Mouse (Mus musculus) embryonic facial prominence, embryonic 11.5 days (tissue): ENCODE measurements around the gene Wfdc13. TPM values are rescaled to one million over a fixed set of nuclear protein-coding genes. Genes with fewer than 3 reads are reported as not detected.

Experiments used
- ATAC-seq: fragments of 200-750 bp; cut with Nextera tagmentation; replicated peaks from 2 replicates; pipeline ENCODE4 v1.8.0; 2017; ENCODE audit warnings: low read depth; ENCODE audit not compliant: insufficient number of reproducible peaks, low FRiP score, low TSS enrichment
- DNase-seq: peaks from one replicate; pipeline ENCODE4 v3.0.0-alpha.2; 2015; ENCODE audit warnings: low spot score
- H3K27ac ChIP-seq: fragments of 300-500 bp; sonication (generic); replicated peaks from 2 replicates; pipeline ENCODE4 v1.5.1; 2014; ENCODE audit warnings: mild to moderate bottlenecking, low read depth, low read length, control low read depth
- H3K27me3 ChIP-seq: fragments of 300-500 bp; sonication (generic); 2 replicates; pipeline ENCODE4 v1.6.1; 2014; ENCODE audit warnings: mild to moderate bottlenecking, low read length, moderate library complexity, mixed read lengths; ENCODE audit not compliant: control insufficient read depth, insufficient read depth
- H3K36me3 ChIP-seq: fragments of 300-500 bp; sonication (generic); replicated peaks from 2 replicates; pipeline ENCODE4 v1.6.1; 2014; ENCODE audit warnings: low read depth, mild to moderate bottlenecking, low read length, moderate library complexity, mixed read lengths; ENCODE audit not compliant: control insufficient read depth, insufficient read depth
- H3K4me1 ChIP-seq: fragments of 300-500 bp; sonication (generic); 2 replicates; pipeline ENCODE4 v1.6.1; 2014; ENCODE audit warnings: low read length, mixed read lengths; ENCODE audit not compliant: control insufficient read depth, insufficient read depth
- H3K4me2 ChIP-seq: fragments of 300-500 bp; sonication (generic); 2 replicates; pipeline ENCODE4 v1.6.1; 2014; ENCODE audit warnings: low read depth, mild to moderate bottlenecking, control low read depth, low read length, moderate library complexity
- H3K4me3 ChIP-seq: fragments of 300-500 bp; sonication (generic); 2 replicates; pipeline ENCODE4 v1.5.1; 2014; ENCODE audit warnings: low read depth, low read length, control low read depth
- H3K9ac ChIP-seq: fragments of 300-500 bp; sonication (generic); replicated peaks from 2 replicates; pipeline ENCODE4 v1.6.1; 2014; ENCODE audit warnings: mild to moderate bottlenecking, control low read depth, low read length
- H3K9me3 ChIP-seq: fragments of 300-500 bp; sonication (generic); replicated peaks from 2 replicates; pipeline ENCODE4 v1.6.1; 2016; ENCODE audit warnings: mild to moderate bottlenecking, low read length, inconsistent platforms, mixed read lengths; ENCODE audit not compliant: control insufficient read depth
- WGBS: fragments of 180-500 bp; shearing (Covaris S2); extraction: QIAGEN DNeasy Blood & Tissue Kit; methylation state at CpG from one replicate; pipeline ENCODE4 v1.1.7; 2014; 5-methylcytosine and 5-hydroxymethylcytosine counted together
- polyA plus RNA-seq: library from polyadenylated mRNA; unstranded; fragments of >200 nt; fragmentation: Nextera tagmentation; extraction: Ambion mirVana; gene quantifications from 2 replicates; pipeline ENCODE4 v1.2.1, GENCODE M21; 2014

The Wfdc13 gene
- polyA plus RNA-seq, 1 experiment from 2014 or later: not detected

DNA sequence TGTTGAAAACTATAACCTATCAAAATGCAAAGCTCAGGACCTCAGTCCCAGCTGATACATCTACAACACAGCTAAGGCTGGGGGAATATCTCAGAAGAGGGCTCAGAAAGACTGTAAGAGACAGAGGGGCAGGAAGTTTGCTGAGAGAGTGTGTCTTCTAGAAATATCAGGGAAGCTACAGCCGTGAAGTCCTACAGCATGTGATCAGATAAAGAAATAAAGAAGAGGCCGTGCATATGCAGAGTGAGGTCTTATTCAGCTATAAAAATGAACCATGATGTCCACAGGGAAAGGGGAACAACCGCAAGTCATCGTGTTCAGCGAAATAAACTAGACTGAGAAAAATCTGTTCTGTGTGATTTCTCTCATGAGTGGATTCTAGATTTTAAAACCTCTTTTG lies 14.6 kb upstream of the Wfdc13 start:
- H3K9me3 ChIP-seq: no peaks in the 10 kb centered on the region
- H3K9ac ChIP-seq: no peak overlapping the region
- no peaks in the 10 kb centered on the region for H3K4me1 ChIP-seq
- 85% methylated on average over 5 of the region's 5 CpGs for WGBS
- no peak for DNase-seq
- no peak overlapping the region for H3K27ac ChIP-seq
- no peaks in the 10 kb centered on the region for H3K27me3 ChIP-seq
- H3K4me3 ChIP-seq: no peak overlapping the region
- no peak for ATAC-seq
- H3K36me3 ChIP-seq: no peaks in the 10 kb centered on the region
- no peak overlapping the region for H3K4me2 ChIP-seq

DNA sequence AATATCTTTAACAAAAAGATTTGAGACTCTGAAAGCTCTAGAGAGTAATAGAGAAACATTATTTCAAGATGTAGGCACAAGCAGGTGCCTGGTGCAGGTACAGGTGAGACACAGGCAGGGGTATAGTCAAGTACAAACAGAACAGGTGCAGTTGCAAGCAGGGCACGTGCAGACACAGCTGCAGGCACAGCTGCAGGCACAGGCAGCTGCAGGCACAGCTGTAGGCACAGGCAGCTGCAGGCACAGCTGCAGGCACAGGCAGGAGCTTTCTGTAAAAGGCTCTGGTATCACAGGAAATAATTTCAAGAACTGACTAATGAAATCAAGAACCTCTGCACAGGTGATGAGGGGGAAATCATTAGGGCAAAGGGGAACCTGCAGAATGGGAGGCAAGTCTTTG lies 14.0 kb upstream of the Wfdc13 start:
- Histone ChIP-seq H3K27me3 (no peaks in the 10 kb centered on the region), H3K9me3 (no peaks in the 10 kb centered on the region), H3K4me1 (no peaks in the 10 kb centered on the region), H3K36me3 (no peaks in the 10 kb centered on the region), H3K27ac (no peak overlapping the region), H3K4me3 (no peak overlapping the region), H3K4me2 (no peak overlapping the region), H3K9ac (no peak overlapping the region)
- ATAC-seq: no peak
- DNase-seq: no peak
- WGBS: 19% methylated on average over 1 of the region's 1 CpGs

DNA sequence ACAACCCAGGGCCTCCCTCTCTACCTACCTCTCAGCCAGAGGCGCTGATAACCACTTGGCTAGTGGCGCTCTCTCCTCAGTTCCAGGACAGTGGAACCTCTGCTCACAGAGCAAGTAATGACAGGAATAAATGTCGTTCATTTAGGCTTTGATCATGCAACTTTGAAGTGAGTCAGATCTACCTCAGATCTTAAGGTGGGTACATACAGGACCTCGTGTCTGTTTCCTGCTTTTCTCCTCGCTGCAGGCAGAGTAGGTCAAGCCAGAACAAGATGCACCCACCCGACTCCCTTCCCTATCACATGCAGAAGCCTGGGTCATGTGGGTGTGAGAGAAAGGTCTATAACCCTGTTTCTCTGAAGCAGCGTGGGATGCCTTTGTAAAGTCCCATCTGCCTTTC lies 10.9 kb upstream of the Wfdc13 start, which contains the start of gene Wfdc11:
Gene Wfdc11 (minus strand): TSS at position 101 of the 400 bp plus-strand sequence.
- Histone ChIP-seq H3K9me3 (no peaks in the 10 kb centered on the region), H3K9ac (no peak within 1 kb of the TSS), H3K4me2 (no peak within 1 kb of the TSS), H3K36me3 (no peaks in the 10 kb centered on the region), H3K27me3 (no peaks in the 10 kb centered on the region), H3K4me1 (no peaks in the 10 kb centered on the region), H3K4me3 (no peak within 1 kb of the TSS), H3K27ac (no peak within 1 kb of the TSS)
- ATAC-seq: no peak
- DNase-seq: no peak
- 76% methylated on average over 7 of the region's 7 CpGs for WGBS

DNA sequence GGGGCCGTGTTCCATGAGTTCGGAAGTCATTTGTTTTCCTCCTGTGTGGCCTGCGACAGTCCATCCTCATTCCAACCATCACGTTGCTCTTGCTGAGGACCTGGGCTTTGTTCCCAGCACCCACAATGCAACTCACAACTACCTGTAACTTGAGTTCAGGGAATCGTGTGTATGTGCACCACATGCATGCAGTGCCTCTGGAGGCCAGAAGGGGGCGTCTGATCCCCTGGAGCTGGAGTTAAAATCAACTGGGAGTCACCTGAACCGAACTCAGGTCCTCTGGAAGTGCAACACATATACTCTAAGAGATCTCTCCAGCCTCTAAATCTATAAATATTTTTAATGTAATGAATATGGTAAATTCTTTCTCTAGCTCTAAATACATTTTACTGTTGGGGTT lies 8.8 kb upstream of the Wfdc13 start:
- Histone ChIP-seq H3K27me3 (no peaks in the 10 kb centered on the region), H3K4me2 (no peak overlapping the region), H3K4me3 (no peak overlapping the region), H3K27ac (no peak overlapping the region), H3K36me3 (no peaks in the 10 kb centered on the region), H3K4me1 (no peaks in the 10 kb centered on the region), H3K9me3 (no peaks in the 10 kb centered on the region), H3K9ac (no peak overlapping the region)
- 76% methylated on average over 7 of the region's 7 CpGs for WGBS
- ATAC-seq (no peak), DNase-seq (no peak)

DNA sequence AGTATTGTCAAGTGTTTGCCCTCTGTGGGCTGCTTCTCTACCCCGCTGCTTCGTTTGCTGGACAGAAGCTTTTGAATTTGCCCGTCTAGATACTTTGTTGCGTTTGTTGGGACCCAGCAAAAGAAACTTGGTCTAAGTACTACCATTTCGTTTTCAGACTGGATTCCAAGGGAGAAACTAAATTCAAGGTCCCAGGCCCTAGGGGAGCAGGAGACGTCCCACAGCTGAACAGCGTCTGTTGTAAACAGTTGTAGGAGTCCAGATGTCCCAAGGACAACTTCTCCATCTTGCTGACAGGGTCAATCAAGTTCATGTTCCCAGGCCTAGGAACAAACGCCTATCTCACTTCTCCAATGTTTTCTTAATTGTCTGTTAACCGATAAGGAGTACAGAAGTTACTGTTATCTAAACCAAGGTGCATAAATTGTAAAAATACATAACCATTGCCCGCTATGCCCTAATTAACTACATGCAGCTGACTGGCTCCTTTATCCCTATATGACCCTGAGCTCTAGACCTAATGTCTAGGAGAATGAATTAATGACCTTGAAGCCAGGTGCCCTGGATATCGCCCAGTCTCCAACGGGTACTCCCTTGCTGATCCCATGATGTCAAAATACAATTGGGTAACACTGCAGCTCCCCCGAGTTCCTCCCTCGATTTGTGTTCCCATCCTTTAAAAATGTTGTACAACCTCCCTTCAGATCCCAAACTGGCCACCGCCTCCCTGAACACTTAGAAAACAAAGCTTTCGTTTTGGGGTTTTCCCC lies 7.8 kb upstream of the Wfdc13 start:
- ATAC-seq (no peak), DNase-seq (no peak)
- Histone ChIP-seq H3K4me2 (no peak overlapping the region), H3K4me1 (no peaks in the 10 kb centered on the region), H3K9me3 (no peaks in the 10 kb centered on the region), H3K9ac (no peak overlapping the region), H3K27me3 (no peaks in the 10 kb centered on the region), H3K27ac (no peak overlapping the region), H3K4me3 (no peak overlapping the region), H3K36me3 (no peaks in the 10 kb centered on the region)
- 83% methylated on average over 16 of the region's 16 CpGs for WGBS

DNA sequence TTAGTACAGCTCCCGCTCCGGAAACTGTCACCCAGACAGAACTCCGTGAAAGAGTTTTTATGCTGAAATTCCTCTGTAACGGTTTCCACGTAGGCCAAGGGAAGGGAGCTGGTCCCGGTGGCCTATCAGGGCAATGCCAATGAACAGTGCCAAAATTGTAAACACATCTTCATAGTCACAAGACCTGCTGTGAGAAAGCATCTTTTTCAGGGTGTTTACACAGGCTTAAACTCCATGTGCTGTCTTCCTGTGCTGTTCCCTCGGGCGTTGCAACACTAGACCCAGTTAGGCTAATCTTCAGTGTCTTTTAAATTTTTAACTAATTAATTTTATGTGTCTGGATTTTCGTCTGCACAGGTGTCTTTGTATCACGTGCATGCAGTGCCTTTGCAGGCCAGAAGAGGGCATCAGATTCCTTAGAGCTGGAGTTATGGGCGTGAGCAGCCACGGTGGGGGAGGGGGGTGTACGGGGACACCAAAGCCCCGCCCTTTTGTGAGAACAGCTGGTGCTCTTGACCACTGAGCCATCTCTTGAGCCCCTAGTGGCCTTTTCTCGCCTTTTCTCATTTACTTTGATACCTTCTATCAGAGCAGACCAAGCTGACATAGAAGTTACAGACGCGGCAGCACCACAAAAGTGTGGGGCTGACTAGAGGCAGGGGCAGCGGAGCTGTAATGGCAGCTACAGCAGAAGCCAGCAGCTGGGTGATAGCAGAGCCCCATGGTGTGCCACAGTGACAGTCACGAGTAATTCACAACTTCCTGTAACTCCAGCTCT lies 5.9 kb upstream of the Wfdc13 start:
- Histone ChIP-seq H3K9ac (no peak overlapping the region), H3K4me1 (no peaks in the 10 kb centered on the region), H3K4me3 (no peak overlapping the region), H3K27ac (no peak overlapping the region), H3K27me3 (no peaks in the 10 kb centered on the region), H3K36me3 (no peaks in the 10 kb centered on the region), H3K9me3 (no peaks in the 10 kb centered on the region), H3K4me2 (peak overlapping the region; percentile 37)
- peak; percentile 85 for DNase-seq
- 23% methylated on average over 19 of the region's 19 CpGs for WGBS
- ATAC-seq: peak; percentile 70; the same call in 1 of the 2 replicates

DNA sequence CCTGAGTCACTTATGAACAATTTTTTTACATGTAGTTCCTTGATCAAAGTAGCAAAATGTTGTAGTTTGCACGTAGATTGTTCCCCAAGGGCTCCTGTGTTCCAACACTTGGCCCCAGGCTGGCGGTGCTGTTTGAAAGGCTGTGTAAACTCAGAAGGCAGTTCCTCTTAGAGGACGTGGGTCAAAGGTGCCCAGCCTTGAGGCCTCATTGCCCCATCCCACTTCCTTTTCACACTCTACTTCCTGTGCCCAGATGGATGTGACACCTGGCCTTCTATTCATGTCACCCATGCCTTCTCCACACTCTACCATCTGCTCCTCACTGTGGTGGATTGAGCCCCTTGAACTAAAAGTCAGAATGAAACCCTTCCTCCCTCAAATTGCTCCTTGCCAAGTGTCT lies 5.0 kb upstream of the Wfdc13 start:
- ATAC-seq: no peak
- Histone ChIP-seq H3K4me3 (no peak overlapping the region), H3K27ac (no peak overlapping the region), H3K9me3 (no peaks in the 10 kb centered on the region), H3K9ac (no peak overlapping the region), H3K27me3 (no peaks in the 10 kb centered on the region), H3K36me3 (no peaks in the 10 kb centered on the region), H3K4me2 (no peak overlapping the region), H3K4me1 (no peaks in the 10 kb centered on the region)
- WGBS: 31% methylated on average over 3 of the region's 3 CpGs
- DNase-seq: peak; percentile 4

DNA sequence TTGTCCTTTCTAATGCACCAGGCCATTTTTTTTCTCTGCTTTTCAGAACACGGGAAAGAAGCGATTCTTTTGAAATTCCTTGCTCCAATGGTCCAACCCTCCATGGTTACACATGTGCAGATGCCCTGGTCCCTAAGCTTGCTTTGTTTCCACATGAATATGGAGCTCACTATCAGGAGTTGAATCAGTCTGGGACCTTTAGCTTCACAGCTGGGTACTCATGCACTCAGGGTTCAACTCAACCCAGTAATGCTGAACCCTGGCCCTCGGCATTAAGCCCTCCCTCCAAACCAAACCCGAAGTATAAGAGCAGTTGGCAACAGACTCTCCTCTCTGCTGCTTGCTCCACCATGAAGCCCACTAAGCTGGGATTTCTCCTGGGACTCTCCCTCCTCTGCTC lies 13.3 kb downstream of the Wfdc13 start, which contains the start of gene Spint4:
Gene Spint4 (plus strand): TSS at position 301 of the 400 bp plus-strand sequence.
- Histone ChIP-seq H3K27me3 (no peaks in the 10 kb centered on the region), H3K9me3 (no peaks in the 10 kb centered on the region), H3K4me1 (no peaks in the 10 kb centered on the region), H3K27ac (no peak within 1 kb of the TSS), H3K4me3 (no peak within 1 kb of the TSS), H3K9ac (no peak within 1 kb of the TSS), H3K4me2 (no peak within 1 kb of the TSS), H3K36me3 (no peaks in the 10 kb centered on the region)
- ATAC-seq (no peak), DNase-seq (no peak)
- WGBS: 81% methylated on average over 4 of the region's 4 CpGs
